14 mouse cellular contexts compared by ENCODE assay signal in genomic region chr5:143471953-143472618, GRCm38 (mm10). TPM values are rescaled to one million over a fixed set of nuclear protein-coding genes. Genes with fewer than 3 reads are reported as not detected.
A peak's percentile ranks its signal among the peaks of the same experiment; 100 is the strongest.
DNase-seq lines count a peak whose midpoint lies in the region; ATAC-seq and TF ChIP-seq lines count a peak whose summit lies in the region.
"Had no signal": no experiment of that assay in that cellular context is flagged by ENCODE, and none has a peak within 500 bp of the region (broad histone marks: within the 10 kb centered on the region; RNA-seq: fewer than 3 reads in every experiment).

No protein-coding gene starts in this region.

- no peak for TF ChIP-seq CTCF in layer of hippocampus, adult 2 months (conservative IDR thresholded peaks at IDR 0.05)

- H3K4me2 ChIP-seq in liver, embryonic 16.5 days (ENCODE audit: low read depth, low read length): no peak overlapping the region
- H3K4me2 ChIP-seq: embryonic facial prominence, embryonic 13.5 days; forebrain, embryonic 13.5 days; midbrain, embryonic 12.5 days had no signal

- H3K9ac ChIP-seq in liver, embryonic 16.5 days (ENCODE audit: low read depth, low read length): no peak overlapping the region
- H3K9ac ChIP-seq: embryonic facial prominence, embryonic 13.5 days; forebrain, embryonic 13.5 days; midbrain, embryonic 12.5 days had no signal

- peaks cover 10% of the 10 kb centered on the region; the same call in 1 of the 2 replicates for H3K36me3 ChIP-seq in liver, embryonic 16.5 days (ENCODE audit: control insufficient read depth, insufficient read depth)

- H3K4me1 ChIP-seq in liver, embryonic 16.5 days (ENCODE audit: control insufficient read depth, low read depth, low read length): no peaks in the 10 kb centered on the region
- H3K4me1 ChIP-seq: embryonic facial prominence, embryonic 13.5 days; forebrain, embryonic 13.5 days; limb, embryonic 10.5 days; midbrain, embryonic 12.5 days had no signal

- H3K9me3 ChIP-seq in liver, embryonic 16.5 days (replicated peaks; ENCODE audit: control insufficient read depth, low read length): no peaks in the 10 kb centered on the region
- H3K9me3 ChIP-seq: embryonic facial prominence, embryonic 13.5 days; forebrain, embryonic 13.5 days; limb, embryonic 10.5 days; midbrain, embryonic 12.5 days had no signal

- H3K4me3 ChIP-seq in layer of hippocampus, adult 2 months: no peak overlapping the region
- no peak overlapping the region for H3K4me3 ChIP-seq in liver, embryonic 16.5 days (ENCODE audit: low read depth, low read length)
- H3K4me3 ChIP-seq: embryonic facial prominence, embryonic 13.5 days; forebrain, embryonic 13.5 days; limb, embryonic 10.5 days; midbrain, embryonic 12.5 days had no signal

- WGBS in liver, embryonic 16.5 days (ENCODE audit: insufficient replicate concordance): 76% methylated on average over 9 of the region's 9 CpGs

- no peak overlapping the region; the same call in 1 of the 2 replicates for H3K27ac ChIP-seq in layer of hippocampus, adult 2 months
- H3K27ac ChIP-seq in liver, embryonic 16.5 days (ENCODE audit: low read length): peak overlapping the region; percentile 17; the same call in 1 of the 2 replicates
- H3K27ac ChIP-seq: embryonic facial prominence, embryonic 13.5 days; forebrain, embryonic 13.5 days; limb, embryonic 10.5 days; midbrain, embryonic 12.5 days had no signal

- no peak for ATAC-seq in liver, embryonic 16.5 days (ENCODE audit: low read depth)
- ATAC-seq: forebrain, embryonic 13.5 days had no signal

- no peaks in the 10 kb centered on the region for H3K27me3 ChIP-seq in liver, embryonic 16.5 days (ENCODE audit: control insufficient read depth, insufficient read depth, low read depth, low read length)
- H3K27me3 ChIP-seq: embryonic facial prominence, embryonic 13.5 days; forebrain, embryonic 13.5 days; midbrain, embryonic 12.5 days had no signal

- peak; percentile 62 for DNase-seq in layer of hippocampus, adult 2 months (ENCODE audit: low spot score in 2 of 2)
- no peak for DNase-seq in layer of hippocampus, postnatal 14 days (ENCODE audit: low spot score in 2 of 2)
- peak; percentile 13 for DNase-seq in urinary bladder, adult 2 months (ENCODE audit: low spot score)
- no peak for DNase-seq in urinary bladder, postnatal 14 days (ENCODE audit: low spot score)
- no peak for DNase-seq in ovary, adult 18-20 months (ENCODE audit: low spot score)
- no peak for DNase-seq in gastrocnemius, adult 8-10 months (ENCODE audit: low spot score in 2 of 2)
- DNase-seq: cerebellum, postnatal 25 days; heart, postnatal 14 days; kidney, postnatal 10 days had no signal

RNA-seq across cellular contexts. Expression of gene Daglb, which starts 7.7 kb away (rescaled TPM):
- total RNA-seq in layer of hippocampus, adult 2 months (2021): 10 to 100 TPM; 27.7 to 32.1 TPM
- 10 to 100 TPM; 22.8 to 22.9 TPM for total RNA-seq in layer of hippocampus, postnatal 14 days (2021)
- polyA plus RNA-seq in urinary bladder, adult 2 months (2012; rRNA removed): 22.1 and 26.7 TPM in 2 replicates
- polyA plus RNA-seq in liver, embryonic 16.5 days (2015; fragmentation: Nextera tagmentation; extraction: Ambion mirVana): 7.3 and 7.7 TPM in 2 replicates
- total RNA-seq in gastrocnemius, adult 8-10 months (2022): 10 to 100 TPM in 1 of 4 experiments, 1 to 10 TPM in 3; 9.5 to 11.2 (median 9.8) TPM

RNA-seq across cellular contexts. Expression of gene Rac1, which starts 55.8 kb away (rescaled TPM):
- total RNA-seq in layer of hippocampus, adult 2 months (2021): 100 to 1,000 TPM; 393 to 396 TPM
- 100 to 1,000 TPM; 430 to 453 TPM for total RNA-seq in layer of hippocampus, postnatal 14 days (2021)
- 441 and 475 TPM in 2 replicates for polyA plus RNA-seq in urinary bladder, adult 2 months (2012; rRNA removed)
- polyA plus RNA-seq in liver, embryonic 16.5 days (2015; fragmentation: Nextera tagmentation; extraction: Ambion mirVana): 104 and 135 TPM in 2 replicates
- total RNA-seq in gastrocnemius, adult 8-10 months (2022): 100 to 1,000 TPM; 211 to 247 (median 228) TPM

Comparison
In these comparisons a context has a peak if more than half of its experiments do, and no peak if none do; other contexts are left out.
1. DNase-seq: peak in layer of hippocampus, adult 2 months (2 of 2) and urinary bladder, adult 2 months (single experiment); none in layer of hippocampus, postnatal 14 days (0 of 2), urinary bladder, postnatal 14 days (single experiment), ovary, adult 18-20 months (single experiment) and gastrocnemius, adult 8-10 months (0 of 2).